Mouse (Mus musculus) heart, postnatal 14 days (tissue): ENCODE results near the gene Ldhd. TPM values are rescaled to one million over a fixed set of nuclear protein-coding genes. Genes with fewer than 3 reads are reported as not detected.

Source experiments
- DNase-seq, 2 experiments: peaks; one replicate each; pipeline ENCODE4 v3.0.0; 2021 to 2022
- intact Hi-C: fragments of 180-260 bp; cut with DNase I; formaldehyde crosslinking; loops from one replicate; pipeline ENCODE4 v1.15.1; 2025
- total RNA-seq, 2 experiments: library from RNA; stranded (reverse); gene quantifications; 2 replicates each; pipeline ENCODE4 v1.2.3; 2021

The Ldhd gene
- total RNA-seq, 2 experiments from 2014 or later, result 11.7 to 12.4 TPM

DNA sequence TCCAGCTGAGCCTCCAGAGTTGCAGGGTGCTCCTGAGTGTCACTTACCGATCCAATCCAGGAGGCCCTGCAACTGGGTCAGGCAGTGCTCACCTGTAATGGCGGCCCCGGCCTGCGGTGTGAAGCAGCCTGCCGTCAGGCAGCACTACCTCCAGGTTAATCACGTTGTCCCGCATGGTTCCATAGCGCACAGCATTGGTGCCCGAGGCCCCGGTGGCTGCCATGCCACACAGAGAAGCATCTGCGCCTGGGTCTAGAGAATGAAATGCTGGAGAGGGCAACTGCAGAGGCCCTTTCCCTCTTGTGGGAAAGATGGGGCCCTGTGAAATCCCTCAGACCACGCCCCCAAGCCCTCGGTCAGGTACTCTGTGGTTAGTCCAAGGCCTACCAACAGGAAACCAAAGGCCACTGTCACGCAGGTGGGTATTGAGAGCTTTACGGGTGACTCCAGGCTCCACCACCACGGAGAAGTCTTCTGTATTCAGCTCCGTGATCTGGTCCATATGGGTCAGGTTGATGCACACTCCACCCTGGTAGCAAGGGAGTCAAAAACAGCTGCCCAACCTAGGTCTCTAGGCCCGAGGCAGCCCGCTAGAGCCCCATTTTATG lies 1.2 kb downstream of the Ldhd start:
- intact Hi-C loops, result loop anchor here (5.0 kb wide), 1 partner anchor 162 kb away; no protein-coding TSS in a partner anchor
- DNase-seq, result no peak

DNA sequence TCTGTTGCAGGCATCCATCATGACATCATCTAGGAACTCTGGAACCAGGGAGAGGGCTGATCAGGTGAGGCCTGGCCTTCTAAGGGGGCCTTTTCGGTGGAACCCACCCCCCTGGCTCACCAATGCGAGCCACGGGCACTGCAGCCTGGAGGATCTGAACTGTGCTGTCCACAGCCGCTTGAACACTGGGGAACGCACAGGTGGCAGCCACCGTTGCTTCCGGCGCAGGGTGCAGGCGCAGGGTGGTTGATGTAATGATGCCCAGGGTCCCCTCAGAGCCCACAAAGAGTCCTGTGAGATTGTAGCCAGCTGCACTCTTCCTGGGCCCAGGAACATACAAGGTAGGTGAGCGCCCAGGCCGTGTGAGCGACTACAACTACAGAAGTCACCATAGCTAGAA lies 1.8 kb downstream of the Ldhd start:
- DNase-seq, result no peak
- intact Hi-C loops, result loop anchor here (5.0 kb wide), 1 partner anchor 161 kb away; no protein-coding TSS in a partner anchor

DNA sequence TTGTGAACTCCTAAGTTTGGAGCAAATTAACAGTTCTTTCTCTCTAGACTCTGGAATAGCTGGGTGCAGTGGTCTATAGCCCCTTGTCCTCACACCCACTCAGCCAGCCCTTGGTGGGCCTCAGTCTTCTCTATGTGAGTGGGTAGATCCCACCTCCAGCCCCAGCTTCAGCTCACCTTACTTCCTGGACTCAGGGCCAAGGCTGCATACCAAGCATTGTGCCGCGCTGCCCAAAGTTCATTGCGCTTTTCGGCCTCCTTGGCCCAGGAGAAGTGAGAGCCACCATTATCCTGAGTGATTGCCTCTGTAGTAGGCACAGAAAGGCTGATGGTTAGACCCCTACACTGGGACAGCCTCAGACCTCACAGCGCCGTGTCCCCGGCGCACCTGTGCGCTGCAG lies 2.3 kb downstream of the Ldhd start:
- DNase-seq, result no peak
- intact Hi-C loops, result loop anchor here (1.0 to 5.0 kb wide), 2 partner anchors 13 to 161 kb away; no protein-coding TSS in a partner anchor

DNA sequence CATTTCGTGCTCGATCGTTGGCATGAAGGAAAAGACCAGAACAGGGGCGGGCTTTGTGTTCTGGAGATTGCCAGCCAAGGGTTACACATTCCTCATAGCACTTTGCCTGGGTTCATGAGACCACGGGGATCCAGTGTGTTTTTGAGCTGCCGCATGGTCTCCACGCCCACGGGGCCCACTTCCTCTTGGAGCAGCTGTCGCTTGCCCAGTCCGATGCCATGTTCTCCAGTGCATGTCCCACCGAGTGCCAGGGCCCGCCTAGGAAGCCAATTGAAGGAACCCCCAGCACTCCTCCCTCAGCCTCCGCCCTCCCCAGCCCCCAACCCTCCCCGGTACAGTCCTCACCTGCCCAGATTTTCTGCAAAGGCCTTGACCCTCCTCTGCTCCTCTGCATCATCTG lies 3.2 kb downstream of the Ldhd start:
- DNase-seq, result no peak
- intact Hi-C loops, result loop anchor here (1.0 to 5.0 kb wide), 3 partner anchors 14 to 160 kb away; partner anchors contain the start of gene Znrf1

DNA sequence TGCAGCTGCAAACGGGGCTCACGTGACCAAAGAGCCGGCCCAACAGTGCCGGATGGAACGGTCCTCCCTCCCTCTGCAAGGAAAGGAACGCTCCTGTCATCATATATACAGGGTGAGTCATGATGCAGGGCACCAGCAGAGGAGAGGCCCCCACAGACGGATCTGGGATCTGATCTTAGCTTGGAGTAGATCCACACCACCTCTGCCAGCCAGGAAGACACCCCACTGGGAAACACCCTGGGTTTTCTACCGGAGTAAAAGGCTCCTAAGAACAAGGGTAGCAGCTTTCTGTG lies 3.7 kb downstream of the Ldhd start:
- no peak for DNase-seq
- intact Hi-C loops, result loop anchor here (1.0 to 5.0 kb wide), 2 partner anchors 90 to 159 kb away; partner anchors contain the start of gene Znrf1

DNA sequence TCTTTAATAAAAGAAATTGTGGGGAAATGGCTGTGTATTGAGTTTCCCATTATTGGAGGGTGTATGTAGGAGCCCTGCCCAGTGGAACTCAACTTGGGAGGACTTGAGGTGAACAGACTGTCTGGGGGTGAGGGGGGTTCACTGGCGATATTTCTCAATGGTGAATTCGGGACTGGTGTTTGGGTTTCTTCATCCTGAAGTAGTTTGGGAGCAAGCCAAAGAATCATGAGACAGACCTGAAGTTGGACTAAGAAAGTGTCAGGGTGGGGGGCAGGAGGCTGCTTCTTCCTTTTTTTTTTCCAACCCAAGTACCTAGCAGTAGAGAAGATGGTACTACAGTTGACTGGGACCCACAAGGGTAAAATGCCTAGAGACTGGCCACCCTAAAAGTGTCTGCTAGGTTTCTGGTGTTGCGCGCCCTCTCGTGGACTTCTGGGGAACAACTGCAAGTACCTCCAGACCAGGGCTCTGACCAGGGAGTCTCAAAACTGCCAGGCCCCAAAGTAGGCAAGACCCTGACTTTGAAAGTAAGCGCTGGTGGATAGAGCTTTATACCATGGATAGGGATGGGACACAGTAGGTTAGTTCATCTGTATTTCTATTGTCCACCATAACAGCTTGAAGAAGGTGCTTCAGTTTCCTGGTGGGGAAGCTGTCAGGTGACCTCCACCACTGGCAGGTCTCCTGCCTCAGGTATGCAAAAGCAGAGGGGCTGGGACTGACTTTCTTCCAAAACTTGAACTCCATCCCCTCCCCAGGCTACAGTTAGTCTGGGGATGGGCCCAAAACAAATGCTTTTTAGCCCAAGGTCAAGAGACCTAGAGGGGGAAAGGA lies 4.3 kb downstream of the Ldhd start:
- intact Hi-C loops, result loop anchor here (1.0 to 5.0 kb wide), 3 partner anchors 37 to 159 kb away; partner anchors contain the start of gene Znrf1

DNA sequence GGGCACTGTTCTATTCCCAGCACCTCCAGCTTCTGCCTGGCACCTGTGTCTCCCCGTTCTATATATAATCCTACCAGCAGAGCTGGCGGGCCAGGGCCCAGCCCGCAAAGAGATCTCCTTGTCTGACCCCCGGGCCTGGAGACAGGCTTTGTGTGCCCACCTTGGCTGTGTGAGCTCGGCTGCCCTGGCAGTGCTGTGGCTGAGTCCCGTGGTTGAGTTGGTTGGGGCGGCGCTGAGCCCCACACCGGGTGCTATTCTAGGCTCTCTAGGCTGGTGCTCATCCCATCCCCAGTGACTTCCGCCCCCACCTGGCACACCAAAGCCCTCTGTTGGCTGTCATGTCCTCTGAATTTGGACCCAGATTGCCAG lies 5.3 kb downstream of the Ldhd start:
- intact Hi-C loops, result loop anchor here (2.0 to 5.0 kb wide), 2 partner anchors 38 to 158 kb away; no protein-coding TSS in a partner anchor

More for the DNA sequence above, 4.3 kb downstream of the Ldhd start:
- peak; percentile 82 to 85 for DNase-seq

DNA sequence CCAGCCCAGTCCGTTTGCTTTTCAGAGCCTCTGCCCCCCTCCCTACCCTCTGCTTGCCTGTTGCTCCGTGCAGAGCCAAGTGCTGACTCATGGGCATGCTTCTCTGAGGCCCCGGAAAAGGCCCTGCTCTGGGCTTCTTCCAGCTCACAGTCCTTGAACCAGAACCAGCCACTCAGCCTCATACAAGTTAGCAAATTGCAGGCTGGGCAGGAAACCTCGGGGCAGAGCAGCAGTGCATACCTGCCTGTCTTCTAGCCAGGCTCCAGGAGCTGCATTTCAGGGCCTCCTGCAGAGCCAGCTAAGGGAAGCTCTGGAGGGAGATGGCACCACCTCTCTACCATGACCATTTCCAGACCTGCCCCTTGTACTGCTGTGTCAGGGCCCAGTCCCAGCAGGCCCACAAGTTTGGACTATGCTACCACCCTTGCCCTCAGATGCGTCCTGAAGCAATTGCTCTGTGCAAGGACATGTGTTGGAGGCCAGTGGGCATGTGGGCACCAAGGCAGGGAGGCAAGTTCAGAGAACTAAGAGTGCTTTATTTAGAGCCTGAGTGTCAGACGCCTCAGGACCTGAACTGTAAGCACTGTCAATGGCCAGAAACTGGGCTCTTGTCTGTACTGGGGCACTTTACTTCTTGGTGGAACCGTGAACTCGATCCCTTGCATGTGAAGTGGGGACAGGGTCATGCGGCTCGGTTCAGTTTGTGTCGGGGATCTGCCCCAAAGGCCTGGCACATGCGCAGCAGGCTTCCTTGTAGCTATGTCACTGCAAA lies 5.9 kb downstream of the Ldhd start:
- intact Hi-C loops, result loop anchor here (2.0 kb wide), 1 partner anchor 39 kb away; no protein-coding TSS in a partner anchor
- peak; percentile 62 to 74 for DNase-seq

More for the DNA sequence above, 5.3 kb downstream of the Ldhd start:
- DNase-seq, result peak; percentile 66 to 67

DNA sequence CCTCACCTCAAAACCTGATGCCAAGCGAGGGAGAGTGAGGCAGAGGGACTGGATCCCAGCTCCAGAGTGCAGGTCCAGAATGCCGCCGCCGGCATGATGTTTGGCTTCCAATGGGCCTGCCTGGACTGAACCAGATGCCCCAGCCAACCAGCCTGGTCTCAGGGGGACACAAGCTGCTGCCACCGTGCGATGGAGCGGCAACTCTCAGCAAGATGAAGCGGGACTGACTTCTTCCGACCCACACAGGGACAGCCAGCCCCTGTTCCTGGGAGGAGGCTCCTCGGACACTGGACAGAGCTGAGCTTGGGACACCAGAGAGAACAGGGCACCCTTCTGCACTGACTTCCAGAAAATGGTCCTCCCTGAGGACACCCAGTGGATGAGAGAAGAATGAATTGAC lies 7.6 kb downstream of the Ldhd start:
- intact Hi-C loops, result no loop called here
- no peak for DNase-seq

DNA sequence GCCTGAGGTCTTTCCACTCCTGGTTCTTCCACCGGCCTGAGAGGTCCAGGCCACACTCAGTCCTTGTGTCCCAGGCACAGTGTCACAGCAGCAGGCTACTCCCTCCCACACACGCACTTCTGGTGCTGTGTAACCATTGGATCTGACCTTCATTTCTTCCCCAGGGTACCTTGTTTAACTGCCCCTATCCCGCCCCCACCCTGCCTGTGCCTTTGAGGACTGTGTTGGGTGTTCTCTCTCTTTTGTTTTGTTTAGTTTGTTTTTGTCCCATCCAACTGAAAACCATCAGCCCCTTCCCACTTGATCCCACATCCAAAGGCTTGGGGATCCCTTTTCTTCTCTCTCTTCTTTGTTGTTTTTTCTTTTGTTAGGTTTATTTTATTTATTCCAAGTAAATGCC lies 8.1 kb downstream of the Ldhd start:
- DNase-seq, result no peak
- intact Hi-C loops, result no loop called here

DNA sequence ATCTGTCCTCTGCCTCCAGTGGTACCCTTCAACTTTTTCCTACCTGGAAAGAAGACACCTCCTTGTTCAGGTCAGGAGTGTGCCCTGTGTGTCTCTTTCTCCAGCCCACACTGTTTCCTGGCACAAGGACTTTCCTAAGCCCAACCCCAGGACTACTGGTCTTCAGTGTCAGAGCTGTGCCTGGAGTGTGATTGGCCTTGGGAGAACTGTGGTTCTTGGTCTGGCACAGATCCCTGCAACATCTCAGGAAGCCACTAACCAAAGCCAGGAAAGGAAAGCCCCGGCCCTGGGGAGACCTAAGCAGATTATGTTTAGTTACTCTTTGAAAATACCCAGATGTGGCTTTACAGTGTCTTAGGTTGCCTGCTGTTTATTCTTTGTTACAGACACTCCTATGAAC lies 10.2 kb downstream of the Ldhd start:
- peak; percentile 38 to 58 for DNase-seq
- intact Hi-C loops, result no loop called here

DNA sequence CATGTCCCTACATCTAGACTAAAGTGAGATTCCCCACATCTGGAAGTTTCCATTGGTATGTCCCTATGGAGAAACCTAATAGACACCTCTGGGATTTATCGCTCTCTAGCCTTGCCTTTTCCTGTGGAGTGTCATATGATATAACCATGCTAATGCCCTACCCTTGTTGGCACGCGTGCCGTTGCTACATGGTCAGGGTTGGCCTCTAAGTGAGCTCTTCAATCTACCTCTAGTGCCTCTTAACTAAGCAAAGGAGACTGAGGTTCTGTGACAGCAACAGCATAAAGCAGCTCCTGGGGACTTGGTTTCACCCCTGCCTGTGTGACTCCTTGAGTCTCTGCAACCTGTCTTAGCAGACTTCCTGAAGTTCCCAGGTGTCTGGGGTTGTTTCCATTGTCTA lies 11.9 kb downstream of the Ldhd start:
- intact Hi-C loops, result no loop called here
- no peak for DNase-seq

DNA sequence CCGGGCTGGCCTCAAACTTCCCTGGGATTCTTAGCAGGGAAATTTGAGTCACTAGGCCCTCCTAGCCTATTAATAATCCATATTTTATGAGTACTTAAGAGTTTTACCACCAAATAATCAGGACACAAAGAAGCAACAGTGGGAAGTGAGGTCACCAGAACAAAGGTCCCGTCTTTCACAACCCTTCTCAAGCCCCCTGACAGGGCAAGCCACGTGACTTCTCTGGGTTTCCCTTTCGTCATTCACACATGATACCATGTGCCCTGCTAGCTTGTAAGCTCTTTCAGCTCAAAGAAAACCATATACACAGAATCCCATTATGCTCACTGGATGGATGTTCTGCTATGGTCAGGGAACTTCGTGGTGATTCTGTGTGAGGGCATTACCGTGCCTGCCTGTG lies 12.4 kb downstream of the Ldhd start:
- DNase-seq, result no peak
- intact Hi-C loops, result no loop called here

DNA sequence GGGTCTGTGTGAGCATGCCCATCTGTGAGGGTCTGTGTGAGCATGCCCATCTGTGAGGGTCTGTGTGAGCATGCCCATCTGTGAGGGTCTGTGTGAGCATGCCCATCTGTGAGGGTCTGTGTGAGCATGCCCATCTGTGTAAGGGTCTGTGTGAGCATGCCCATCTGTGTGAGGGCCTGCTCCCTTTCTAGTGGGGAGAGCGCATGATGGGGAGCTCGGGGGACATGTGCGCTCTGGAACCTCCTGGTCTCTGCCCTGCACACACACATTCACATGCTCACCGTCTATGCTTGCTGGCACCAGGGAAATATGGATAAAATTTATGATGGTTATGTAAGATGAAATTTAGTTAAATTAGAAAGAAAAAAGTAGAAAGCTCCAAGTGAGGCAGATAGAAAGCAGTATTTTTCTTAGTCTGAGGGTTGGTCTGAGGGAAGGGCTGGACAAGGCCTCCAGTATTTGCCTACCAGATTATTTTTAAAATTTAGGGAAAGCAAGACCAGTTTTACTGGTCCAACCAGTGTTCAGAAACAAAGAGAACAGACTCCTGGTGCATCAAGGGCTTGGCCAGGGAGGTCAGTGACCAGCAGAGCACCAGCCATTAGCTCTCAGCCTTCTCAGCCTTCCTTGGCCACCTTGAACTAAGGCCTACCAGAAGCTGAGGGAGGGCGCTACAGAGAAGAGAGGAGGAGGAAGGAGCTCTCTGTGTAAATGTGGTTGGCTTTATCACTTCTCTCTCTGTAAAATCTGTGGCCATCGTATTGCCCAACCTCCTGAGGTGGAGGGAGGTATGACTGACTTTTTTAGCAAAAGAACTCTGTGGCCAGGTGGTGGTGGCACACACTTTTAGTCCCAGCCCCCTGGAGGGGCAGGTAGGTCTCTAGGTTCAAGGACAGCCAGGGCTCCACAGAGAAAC lies 15.1 kb downstream of the Ldhd start:
- no peak for DNase-seq
- intact Hi-C loops, result no loop called here

DNA sequence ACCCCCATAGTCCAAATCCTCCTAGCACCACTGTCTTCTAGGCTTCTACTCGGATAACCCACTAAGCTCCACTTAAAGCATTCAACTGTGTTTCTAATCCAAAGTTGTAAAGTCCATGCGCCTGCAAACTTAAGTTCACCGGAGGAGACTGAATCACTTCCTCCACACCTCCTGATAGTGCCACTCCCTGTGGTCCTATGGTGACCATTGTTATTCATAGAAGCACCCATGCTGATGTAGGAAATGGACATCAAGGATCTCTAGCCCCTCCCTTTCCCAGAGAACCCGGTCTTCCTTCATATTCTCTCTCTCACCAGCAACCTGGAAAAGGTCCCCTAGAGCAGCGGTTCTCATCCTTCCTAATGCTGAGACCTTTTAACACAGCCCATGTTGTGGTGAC lies 17.0 kb downstream of the Ldhd start:
- intact Hi-C loops, result no loop called here

DNA sequence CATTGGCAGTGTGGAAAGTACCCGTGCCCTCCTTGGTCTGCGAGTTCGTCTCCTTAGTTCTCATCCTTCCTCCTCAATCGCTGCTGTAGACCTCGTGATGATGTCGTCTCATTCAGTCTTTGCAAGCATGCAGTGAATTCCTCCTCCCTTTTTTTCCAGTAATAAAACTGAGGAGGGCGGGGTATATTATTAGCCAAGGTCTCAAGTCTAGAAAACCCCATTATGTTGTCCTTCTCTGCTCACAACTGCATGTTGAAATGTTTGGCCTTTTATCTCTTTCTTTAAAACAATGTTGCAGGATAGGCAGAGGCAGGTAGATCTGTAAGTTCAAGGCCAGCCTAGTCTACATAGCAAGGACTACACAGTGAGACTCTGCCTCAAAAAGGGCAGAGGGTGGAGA lies 22.8 kb downstream of the Ldhd start:
- intact Hi-C loops, result no loop called here
- no peak for DNase-seq

More for the DNA sequence above, 17.0 kb downstream of the Ldhd start:
- no peak for DNase-seq

DNA sequence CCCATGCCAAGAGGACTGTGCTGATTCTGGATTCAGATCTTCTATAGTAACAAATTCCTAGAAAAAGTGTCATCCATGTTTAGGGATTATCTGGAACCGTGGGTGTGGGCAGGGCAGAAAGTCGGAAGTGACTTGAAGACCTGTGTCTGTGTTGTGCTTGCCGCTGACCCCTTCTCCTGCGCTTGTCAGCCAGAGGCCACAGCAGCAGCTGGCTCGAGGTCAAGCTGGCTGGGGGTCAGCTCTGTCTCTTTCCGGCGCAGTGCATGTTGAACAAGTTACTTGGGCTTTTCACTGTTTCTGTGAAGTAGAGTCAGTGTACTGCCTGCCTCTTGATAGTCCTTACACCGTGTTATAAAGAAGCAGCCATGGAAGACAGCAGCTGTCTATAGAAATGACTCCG lies 23.2 kb downstream of the Ldhd start:
- intact Hi-C loops, result no loop called here
- no peak for DNase-seq

DNA sequence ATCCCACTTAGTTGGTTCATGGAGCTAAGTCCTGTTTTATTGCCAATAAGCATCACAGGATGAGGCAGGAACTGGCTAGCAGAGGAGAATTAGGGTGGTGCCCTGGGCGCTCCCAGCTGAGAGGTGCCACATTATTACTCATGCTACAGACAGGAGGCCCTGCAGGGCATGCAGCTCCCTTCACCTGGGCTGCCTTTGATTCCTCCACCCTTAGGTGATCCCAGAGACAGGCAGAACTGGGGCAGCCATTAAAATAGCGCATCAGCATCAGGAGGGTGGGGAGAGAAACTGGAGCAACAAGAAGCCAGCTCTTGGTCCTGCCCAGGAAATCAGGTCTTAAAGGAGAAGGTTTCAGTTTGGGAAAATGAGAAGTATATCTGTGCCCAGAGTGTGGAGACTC lies 25.2 kb downstream of the Ldhd start:
- intact Hi-C loops, result no loop called here

DNA sequence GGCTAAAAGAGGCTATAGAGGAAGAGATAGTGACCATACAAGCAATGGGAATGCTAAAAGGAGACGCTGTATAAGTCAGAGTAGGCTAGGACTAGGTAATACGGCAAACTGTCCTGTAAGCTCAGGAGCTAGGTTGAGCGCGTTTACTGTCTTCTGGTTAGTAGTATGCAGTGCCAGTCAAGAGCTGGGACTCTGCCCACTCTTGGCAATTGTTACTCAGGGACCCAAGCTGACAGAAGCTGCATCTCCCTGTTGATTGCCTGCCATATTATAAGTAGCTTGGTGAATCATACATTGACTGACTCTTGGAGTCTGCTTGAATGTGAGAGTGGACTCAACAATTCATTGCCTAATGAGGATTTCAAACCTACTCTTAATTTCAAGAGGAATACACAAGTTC lies 28.1 kb downstream of the Ldhd start:
- no peak for DNase-seq
- intact Hi-C loops, result no loop called here

More for the DNA sequence above, 25.2 kb downstream of the Ldhd start:
- DNase-seq, result no peak
